Mouse (Mus musculus) midbrain, postnatal 0 days (tissue): Measurements from ENCODE around the gene Glrb. TPM values are rescaled to one million over a fixed set of nuclear protein-coding genes. Genes with fewer than 3 reads are reported as not detected.

Source experiments
- ATAC-seq: fragments of 200-750 bp; cut with Nextera tagmentation; 2 replicates; pipeline ENCODE4 v1.8.0; 2017; ENCODE audit warnings: moderate number of reproducible peaks, mild to moderate bottlenecking, moderate TSS enrichment, moderate library complexity; ENCODE audit not compliant: low FRiP score
- DNase-seq: peaks from one replicate; pipeline ENCODE4 v3.0.0-alpha.2; 2015; ENCODE audit warnings: low spot score
- H3K27ac ChIP-seq: fragments of 300-500 bp; sonication (generic); 2 replicates; pipeline ENCODE4 v1.5.1; 2014; ENCODE audit warnings: low read depth, mild to moderate bottlenecking, low read length, mixed read lengths
- H3K27me3 ChIP-seq: fragments of 300-500 bp; sonication (generic); 2 replicates; pipeline ENCODE4 v1.6.1; 2014; ENCODE audit warnings: low read length, control low read depth, mixed read lengths; ENCODE audit not compliant: insufficient read depth
- H3K36me3 ChIP-seq: fragments of 300-500 bp; sonication (generic); 2 replicates; pipeline ENCODE4 v1.6.1; 2014; ENCODE audit warnings: low read length, control low read depth, mixed read lengths; ENCODE audit not compliant: insufficient read depth
- H3K4me1 ChIP-seq: fragments of 300-500 bp; sonication (generic); 2 replicates; pipeline ENCODE4 v1.6.1; 2014; ENCODE audit warnings: mild to moderate bottlenecking, control low read depth, antibody characterized with exemption, low read length, mixed read lengths; ENCODE audit not compliant: insufficient read depth
- H3K4me2 ChIP-seq: fragments of 300-500 bp; sonication (generic); 2 replicates; pipeline ENCODE4 v1.6.1; 2014; ENCODE audit warnings: low read depth, mild to moderate bottlenecking, low read length, mixed read lengths; ENCODE audit not compliant: poor library complexity, severe bottlenecking
- H3K4me3 ChIP-seq: fragments of 300-500 bp; sonication (generic); 2 replicates; pipeline ENCODE4 v1.5.1; 2014; ENCODE audit warnings: low read depth, mild to moderate bottlenecking, low read length, moderate library complexity
- H3K9ac ChIP-seq: fragments of 300-500 bp; sonication (generic); replicated peaks from 2 replicates; pipeline ENCODE4 v1.6.1; 2014; ENCODE audit warnings: mild to moderate bottlenecking, low read length, moderate library complexity, mixed read lengths; ENCODE audit not compliant: poor library complexity, severe bottlenecking
- H3K9me3 ChIP-seq: fragments of 300-500 bp; sonication (generic); 2 replicates; pipeline ENCODE4 v1.6.1; 2016; ENCODE audit warnings: low read length, control low read depth
- CTCF ChIP-seq: IDR thresholded peaks from 2 replicates; pipeline ENCODE4 v1.5.1; 2016; ENCODE audit warnings: antibody characterized with exemption, mild to moderate bottlenecking
- WGBS: fragments of 180-500 bp; shearing (Covaris S2); extraction: QIAGEN DNeasy Blood & Tissue Kit; methylation state at CpG from one replicate; pipeline ENCODE4 v1.1.7; 2014; 5-methylcytosine and 5-hydroxymethylcytosine counted together
- polyA plus RNA-seq: library from polyadenylated mRNA; unstranded; fragments of >200 nt; fragmentation: Nextera tagmentation; extraction: Ambion mirVana; gene quantifications from 2 replicates; pipeline ENCODE4 v1.2.1, GENCODE M21; 2015
- total RNA-seq: library from RNA; depleted of rRNA; stranded (reverse); fragments of >200 nt; gene quantifications from 2 replicates; pipeline ENCODE4 v1.2.3, GENCODE M21; 2014; rRNA removed

The Glrb gene
- total RNA-seq = 84.5 and 96.0 TPM in 2 replicates
- 62.2 and 68.5 TPM in 2 replicates for polyA plus RNA-seq

DNA sequence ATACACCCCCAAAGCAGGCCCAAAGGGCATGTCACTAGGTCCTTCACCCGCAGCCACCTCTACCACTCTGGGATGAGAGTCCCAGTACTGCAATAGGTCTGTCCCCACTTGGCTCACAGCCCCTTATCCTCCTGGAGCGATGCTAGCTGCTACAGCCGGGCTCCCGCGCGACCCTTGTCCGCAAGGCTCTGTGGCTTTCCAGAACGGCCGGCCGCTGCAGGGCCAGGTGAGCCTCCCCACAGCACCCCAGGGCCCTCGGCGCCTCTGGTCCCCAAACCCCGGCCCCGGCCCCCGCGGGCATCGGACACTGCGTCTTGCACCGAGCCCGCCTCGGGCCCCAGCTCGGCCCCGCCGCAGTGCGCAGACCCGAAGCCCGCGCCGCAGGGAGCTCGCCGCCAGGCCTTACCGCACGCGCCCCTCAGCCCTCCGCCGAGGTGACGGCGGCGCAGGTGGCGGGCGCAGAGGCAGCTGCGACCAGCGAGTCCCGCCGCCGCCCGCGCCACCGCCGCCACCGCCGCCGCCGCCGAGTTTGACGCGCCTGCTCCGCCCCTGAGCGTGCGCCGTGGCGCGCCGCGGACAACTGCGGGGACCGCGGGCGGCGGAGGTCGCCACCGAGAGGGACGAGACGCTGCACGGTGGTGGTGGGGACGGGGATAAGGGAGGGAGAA, at the start of gene Glrb:
Glrb (minus strand) TSS at position 550 of the 668 bp plus-strand sequence.
- Histone ChIP-seq H3K27me3 (no peaks in the 10 kb centered on the region), H3K4me3 (peak within 1 kb of the TSS; percentile 79), H3K4me1 (no peaks in the 10 kb centered on the region), H3K9ac (peak within 1 kb of the TSS; percentile 97), H3K9me3 (no peaks in the 10 kb centered on the region), H3K4me2 (peak within 1 kb of the TSS; percentile 75), H3K36me3 (peaks cover 5% of the 10 kb centered on the region; the same call in 1 of the 2 replicates), H3K27ac (peak within 1 kb of the TSS; percentile 74)
- DNase-seq (peak; percentile 46), ATAC-seq (peak; percentile 93)
- no peak for TF ChIP-seq CTCF
- under 1% methylated on average over 61 of the region's 76 CpGs for WGBS

DNA sequence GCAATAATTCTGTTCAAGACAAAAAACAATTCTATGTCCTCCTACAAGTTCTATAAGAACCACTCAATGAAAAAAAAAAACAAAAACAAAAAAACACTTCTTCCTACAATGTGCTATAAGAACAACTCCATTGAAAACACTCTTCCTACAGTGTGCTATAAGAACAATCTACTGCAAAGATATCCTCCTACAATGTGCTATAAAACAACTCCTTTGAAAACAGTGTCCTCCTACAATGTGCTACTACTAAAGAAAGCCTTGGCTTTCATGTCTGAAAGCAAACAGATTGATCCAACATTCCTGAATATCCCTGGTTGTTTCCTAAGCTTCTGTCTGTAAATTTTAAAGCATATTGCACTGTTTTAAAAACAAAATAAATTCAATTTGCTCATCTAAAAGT, 46.5 kb upstream of the Glrb start:
- no peak for ATAC-seq

DNA sequence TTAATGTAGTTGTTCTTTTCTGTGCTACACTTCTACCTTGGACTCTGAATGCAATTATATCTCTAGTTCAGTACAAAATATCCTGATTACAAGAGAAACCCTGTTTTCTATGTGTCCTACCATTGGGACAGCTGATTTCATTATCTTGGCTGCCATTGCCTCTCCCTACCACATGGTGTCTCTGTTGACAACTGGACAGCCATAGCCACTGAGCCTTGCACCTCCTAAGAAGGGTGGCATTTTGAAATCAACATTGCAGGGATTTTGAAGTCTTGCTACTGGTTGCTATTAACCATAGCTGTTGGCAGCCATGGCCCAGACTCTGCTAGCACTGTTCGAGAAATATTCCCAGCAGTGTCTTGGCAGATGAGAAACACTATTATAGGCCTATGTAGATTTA, 45.1 kb upstream of the Glrb start:
- Histone ChIP-seq H3K4me3 (no peak overlapping the region), H3K4me2 (no peak overlapping the region), H3K4me1 (no peaks in the 10 kb centered on the region), H3K27me3 (no peaks in the 10 kb centered on the region), H3K36me3 (no peaks in the 10 kb centered on the region), H3K27ac (no peak overlapping the region), H3K9ac (no peak overlapping the region), H3K9me3 (no peaks in the 10 kb centered on the region)
- peak; percentile 78 for ATAC-seq
- TF ChIP-seq CTCF = peak; percentile 86
- WGBS = 39% methylated on average over 1 of the region's 1 CpGs
- peak; percentile 80 for DNase-seq

More for the DNA sequence above, 46.5 kb upstream of the Glrb start:
- no peak overlapping the region for H3K9ac ChIP-seq
- H3K4me2 ChIP-seq = no peak overlapping the region
- H3K36me3 ChIP-seq = no peaks in the 10 kb centered on the region
- no peak overlapping the region for H3K27ac ChIP-seq
- no peaks in the 10 kb centered on the region for H3K4me1 ChIP-seq
- no peaks in the 10 kb centered on the region for H3K9me3 ChIP-seq
- no peak overlapping the region for H3K4me3 ChIP-seq
- H3K27me3 ChIP-seq = no peaks in the 10 kb centered on the region
- no peak for TF ChIP-seq CTCF
- DNase-seq = no peak

- Histone ChIP-seq H3K4me1 (no peaks in the 10 kb centered on the region), H3K4me2 (peak overlapping the region; percentile 75), H3K27me3 (no peaks in the 10 kb centered on the region), H3K9me3 (no peaks in the 10 kb centered on the region), H3K9ac (peak overlapping the region; percentile 97), H3K27ac (peak overlapping the region; percentile 74), H3K36me3 (no peaks in the 10 kb centered on the region), H3K4me3 (peak overlapping the region; percentile 79)
- DNase-seq (no peak), ATAC-seq (no peak)
- 20% methylated on average over 6 of the region's 6 CpGs for WGBS
- TF ChIP-seq CTCF = no peak
Observed at GRCm38 (mm10) chr3:80913779-80914284, 372 bp upstream of the Glrb start.

DNA sequence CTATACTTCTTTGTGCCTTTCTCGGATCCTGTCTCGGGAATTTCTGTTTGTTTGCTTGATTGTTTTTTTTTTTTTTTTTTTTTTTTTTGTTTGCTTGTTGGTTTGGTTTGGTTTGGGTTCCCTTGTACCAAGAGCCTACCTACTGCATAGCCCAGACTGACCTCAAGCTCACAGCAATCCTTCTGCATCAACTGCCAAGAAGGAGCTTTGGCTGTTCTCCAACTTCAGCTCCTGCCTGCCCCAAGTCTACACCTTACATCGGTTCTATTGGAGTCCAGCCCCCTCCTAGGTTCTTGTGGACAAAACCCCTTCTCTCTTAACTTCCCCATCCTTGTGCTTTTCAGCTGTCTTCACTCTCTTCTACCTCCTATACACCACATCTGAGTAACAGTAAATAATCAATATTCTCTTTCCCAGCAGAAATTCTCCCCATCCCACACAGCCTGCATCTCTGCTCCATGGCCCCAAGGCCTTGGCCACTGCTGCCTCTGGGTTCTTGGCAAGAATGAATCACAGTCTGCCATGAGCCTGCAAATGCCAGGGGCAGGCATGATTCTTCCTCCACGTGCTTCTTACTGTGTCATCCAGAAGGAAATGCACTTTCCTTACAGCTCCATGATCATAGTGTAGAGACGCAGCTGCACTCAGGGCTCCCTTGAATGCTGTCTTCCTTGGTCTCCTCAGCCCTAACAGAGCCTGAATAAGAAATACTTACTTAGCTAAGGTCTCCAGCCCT, 18.5 kb downstream of the Glrb start:
- ATAC-seq (no peak), DNase-seq (no peak)
- 71% methylated on average over 5 of the region's 5 CpGs for WGBS
- no peak overlapping the region for H3K27ac ChIP-seq
- no peaks in the 10 kb centered on the region for H3K27me3 ChIP-seq
- no peak overlapping the region for H3K4me3 ChIP-seq
- H3K4me1 ChIP-seq = no peaks in the 10 kb centered on the region
- H3K36me3 ChIP-seq = no peaks in the 10 kb centered on the region
- H3K4me2 ChIP-seq = no peak overlapping the region
- no peaks in the 10 kb centered on the region for H3K9me3 ChIP-seq
- H3K9ac ChIP-seq = no peak overlapping the region
- TF ChIP-seq CTCF = no peak

- H3K27me3 ChIP-seq = no peaks in the 10 kb centered on the region
- DNase-seq (no peak), ATAC-seq (no peak)
- H3K4me2 ChIP-seq = no peak overlapping the region
- WGBS = 96% methylated on average over 5 of the region's 5 CpGs
- no peaks in the 10 kb centered on the region for H3K36me3 ChIP-seq
- H3K9ac ChIP-seq = no peak overlapping the region
- no peaks in the 10 kb centered on the region for H3K4me1 ChIP-seq
- H3K9me3 ChIP-seq = no peaks in the 10 kb centered on the region
- no peak for TF ChIP-seq CTCF
- no peak overlapping the region for H3K27ac ChIP-seq
- H3K4me3 ChIP-seq = no peak overlapping the region
Observed at GRCm38 (mm10) chr3:80894328-80894727, 19.1 kb downstream of the Glrb start.
